ENCODE assay signal across 26 mouse cellular contexts in the genomic region with DNA sequence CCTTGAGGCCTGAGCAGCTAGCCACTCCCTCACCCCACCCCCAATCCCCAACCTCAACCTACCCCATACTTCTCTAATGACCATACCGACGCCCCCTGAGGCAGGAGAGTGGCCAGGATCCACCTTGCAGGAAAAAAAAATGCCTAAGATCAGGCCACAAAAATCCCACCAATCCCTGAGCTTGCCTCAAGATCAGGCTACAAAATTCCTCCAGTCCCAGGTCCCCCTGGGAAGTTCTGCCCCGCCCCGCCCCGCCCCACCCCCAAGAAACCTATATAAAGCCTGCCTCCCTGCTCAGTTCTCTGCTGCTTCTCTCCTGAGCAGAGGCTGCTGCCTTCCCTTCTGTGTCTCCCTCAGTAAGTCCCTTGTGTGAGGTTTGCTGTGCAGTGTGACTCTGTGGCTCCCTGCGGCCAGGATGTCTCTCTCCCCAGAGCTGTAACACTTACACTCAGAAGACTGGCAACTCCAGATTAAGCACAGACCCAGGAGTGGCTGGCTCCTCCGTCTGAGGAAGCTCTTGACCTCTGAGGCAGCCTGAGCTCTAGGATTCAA.
DNase-seq lines count a peak whose midpoint lies in the region; ATAC-seq and TF ChIP-seq lines count a peak whose summit lies in the region.
"Had no signal": no experiment of that assay in that cellular context is flagged by ENCODE, and none has a peak within 500 bp of the region (broad histone marks: within the 10 kb centered on the region; RNA-seq: fewer than 3 reads in every experiment).

No protein-coding gene starts in this region.

- 85% methylated on average over 7 of the region's 7 CpGs for WGBS in hindbrain, embryonic 10.5 days
- 83% methylated on average over 7 of the region's 7 CpGs for WGBS in hindbrain, postnatal 0 days
- 82% methylated on average over 7 of the region's 7 CpGs for WGBS in embryonic facial prominence, embryonic 10.5 days

- H3K36me3 ChIP-seq in hindbrain, embryonic 10.5 days = no peaks in the 10 kb centered on the region
- no peaks in the 10 kb centered on the region for H3K36me3 ChIP-seq in hindbrain, postnatal 0 days (ENCODE audit: insufficient read depth, low read length)
- H3K36me3 ChIP-seq in embryonic facial prominence, embryonic 10.5 days (replicated peaks) = no peaks in the 10 kb centered on the region
- H3K36me3 ChIP-seq: embryonic facial prominence, embryonic 12.5 days; forebrain, embryonic 10.5 days; forebrain, embryonic 12.5 days; G1E had no signal

- TF ChIP-seq CTCF in hindbrain, postnatal 0 days (IDR thresholded peaks at IDR 0.05; ENCODE audit: low read depth) = no peak

- peaks cover 31% of the 10 kb centered on the region for H3K4me1 ChIP-seq in hindbrain, embryonic 10.5 days (replicated peaks)
- H3K4me1 ChIP-seq in hindbrain, postnatal 0 days (ENCODE audit: insufficient read depth, low read length) = no peaks in the 10 kb centered on the region
- H3K4me1 ChIP-seq in embryonic facial prominence, embryonic 10.5 days = peaks cover 15% of the 10 kb centered on the region
- H3K4me1 ChIP-seq: embryonic facial prominence, embryonic 12.5 days; forebrain, embryonic 12.5 days had no signal

- H3K4me3 ChIP-seq in hindbrain, embryonic 10.5 days = no peak overlapping the region
- H3K4me3 ChIP-seq in hindbrain, postnatal 0 days (ENCODE audit: low read length) = no peak overlapping the region
- H3K4me3 ChIP-seq in embryonic facial prominence, embryonic 10.5 days = no peak overlapping the region
- H3K4me3 ChIP-seq: embryonic facial prominence, embryonic 12.5 days; erythroblast, embryonic 14.5 days; forebrain, embryonic 10.5 days; forebrain, embryonic 12.5 days had no signal

- ATAC-seq in hindbrain, postnatal 0 days = no peak
- ATAC-seq: activated CD4-positive, CD25-positive, alpha-beta regulatory T cell, adult 4 months; forebrain, embryonic 14.5 days; forebrain, embryonic 16.5 days; Patski had no signal

- H3K9ac ChIP-seq in hindbrain, postnatal 0 days (replicated peaks; ENCODE audit: low read length) = no peak overlapping the region
- H3K9ac ChIP-seq: embryonic facial prominence, embryonic 12.5 days; forebrain, embryonic 12.5 days had no signal

- no peak for DNase-seq in hindbrain, embryonic 10.5 days (ENCODE audit: low spot score)
- DNase-seq in hindbrain, postnatal 0 days (ENCODE audit: low spot score) = no peak
- DNase-seq in ES-CJ7 (ENCODE audit: low read depth, low spot score) (peak; percentile 31), R1 (ENCODE audit: low read depth, low spot score) (peak; percentile 58)
- DNase-seq in embryonic facial prominence, embryonic 10.5 days (ENCODE audit: low spot score) = no peak
- DNase-seq in right cerebral cortex, postnatal 10 days (ENCODE audit: low spot score in 2 of 2) = no peak
- no peak for DNase-seq in frontal cortex, postnatal 10 days (ENCODE audit: low spot score in 2 of 2)
- DNase-seq in urinary bladder, postnatal 36 days (ENCODE audit: low spot score in 2 of 2) = no peak
- DNase-seq: adrenal gland, adult 8-10 months; adrenal gland, postnatal 14 days; adrenal gland, postnatal 36 days; cerebellum, adult 11-12 months; cerebellum, adult 2 months; cerebellum, adult 9-10 months; cerebellum, postnatal 14 days; cerebellum, postnatal 36 days; embryo, embryonic 11 days had no signal

- no peak overlapping the region for H3K4me2 ChIP-seq in hindbrain, postnatal 0 days (ENCODE audit: low read depth, low read length)
- H3K4me2 ChIP-seq: embryonic facial prominence, embryonic 12.5 days; forebrain, embryonic 12.5 days had no signal

- H3K27ac ChIP-seq in hindbrain, embryonic 10.5 days = peak overlapping the region; percentile 45
- no peak overlapping the region for H3K27ac ChIP-seq in hindbrain, postnatal 0 days
- peak overlapping the region; percentile 21; the same call in 1 of the 2 replicates for H3K27ac ChIP-seq in embryonic facial prominence, embryonic 10.5 days (replicated peaks)
- H3K27ac ChIP-seq: embryonic facial prominence, embryonic 12.5 days; forebrain, embryonic 12.5 days had no signal

- no peaks in the 10 kb centered on the region for H3K27me3 ChIP-seq in hindbrain, embryonic 10.5 days (ENCODE audit: insufficient read depth, poor library complexity, severe bottlenecking)
- H3K27me3 ChIP-seq in hindbrain, postnatal 0 days (ENCODE audit: insufficient read depth, low read length) = no peaks in the 10 kb centered on the region
- H3K27me3 ChIP-seq in embryonic facial prominence, embryonic 10.5 days (replicated peaks; ENCODE audit: low read depth, poor library complexity, severe bottlenecking) = no peaks in the 10 kb centered on the region
- H3K27me3 ChIP-seq: embryonic facial prominence, embryonic 12.5 days; forebrain, embryonic 12.5 days; Patski had no signal

- 0 out of 2 replicates have a peak, but pooled peaks cover 3% of the 10 kb centered on the region for H3K9me3 ChIP-seq in hindbrain, embryonic 10.5 days
- no peaks in the 10 kb centered on the region for H3K9me3 ChIP-seq in hindbrain, postnatal 0 days (ENCODE audit: low read length)
- no peaks in the 10 kb centered on the region for H3K9me3 ChIP-seq in embryonic facial prominence, embryonic 10.5 days
- H3K9me3 ChIP-seq: embryonic facial prominence, embryonic 12.5 days; forebrain, embryonic 10.5 days; forebrain, embryonic 12.5 days had no signal

Comparison
In these comparisons a context has a peak if more than half of its experiments do, and no peak if none do; other contexts are left out.
1. DNase-seq: peak in ES-CJ7 (single experiment) and R1 (single experiment); none in hindbrain, embryonic 10.5 days (single experiment), hindbrain, postnatal 0 days (single experiment), embryonic facial prominence, embryonic 10.5 days (single experiment), right cerebral cortex, postnatal 10 days (0 of 2), frontal cortex, postnatal 10 days (0 of 2) and urinary bladder, postnatal 36 days (0 of 2).